Mouse (Mus musculus) regulatory T cell (primary cell): ENCODE results near the gene Ggps1.
"Not testable (repeated sequence)": the region's sequence is repeated elsewhere in the genome, so short reads cannot be mapped to it uniquely, and the experiment has no call there.

Experiments
- in situ Hi-C: fragments of 300-600 bp; cut with MboI, MseI; formaldehyde crosslinking; loops from one replicate; pipeline ENCODE4 v1.15.1; 2025; ENCODE audit warnings: high pct_unique_total_duplicates

Gene Ggps1

DNA sequence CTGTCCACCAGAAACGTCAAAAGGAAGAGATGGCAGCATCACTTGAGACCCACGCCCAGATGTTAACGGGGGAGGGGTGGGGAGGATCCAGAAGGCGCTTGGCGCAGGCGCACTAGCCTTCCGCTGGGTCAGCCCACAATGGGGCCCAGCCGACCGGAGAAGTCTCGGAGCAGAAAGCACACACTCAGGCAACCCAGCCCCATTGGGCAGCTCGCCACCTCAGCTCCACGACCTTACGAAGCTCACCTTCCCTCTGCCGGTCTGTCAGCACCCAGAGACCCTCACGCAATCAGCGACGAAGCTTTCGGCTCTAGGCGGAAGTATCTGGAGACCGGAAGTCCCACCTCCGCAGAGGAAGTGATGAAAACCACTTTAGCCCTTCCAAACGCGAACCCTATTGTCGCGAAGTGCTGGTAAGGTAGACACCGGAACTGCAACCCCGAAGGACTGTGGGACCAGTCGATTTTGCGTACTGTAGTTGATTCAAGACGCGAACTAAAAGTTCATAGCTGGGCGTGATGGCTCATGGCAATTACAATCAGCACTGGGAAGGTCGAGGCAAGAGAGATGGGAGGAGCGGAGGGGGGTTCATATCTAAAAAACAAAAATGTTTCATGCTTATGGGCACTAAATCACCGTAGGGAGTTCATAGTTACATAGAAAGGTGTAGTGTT lies 23.9 kb downstream of the Ggps1 start, which contains the start of gene Tbce:
Tbce (minus strand) TSS at position 347 of the 674 bp plus-strand sequence.
- in situ Hi-C loops = no loop called here

DNA sequence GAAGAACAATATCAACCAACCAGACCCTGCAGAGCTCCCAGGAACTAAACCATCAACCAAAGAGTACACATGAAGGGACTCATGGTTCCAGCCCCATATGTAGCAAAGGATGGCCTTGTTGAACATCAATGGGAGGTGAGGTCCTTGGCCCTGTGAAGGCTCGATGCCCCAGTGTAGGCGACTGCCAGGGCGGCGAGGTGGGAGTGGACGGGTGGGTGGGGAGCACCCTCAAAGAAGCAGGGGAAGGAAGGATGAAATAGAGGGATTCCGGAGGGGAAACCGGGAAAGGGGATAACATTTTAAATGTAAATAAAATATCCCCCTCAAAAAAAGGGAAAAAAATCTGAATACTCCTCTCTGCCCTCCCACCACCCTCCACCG lies 24.4 kb downstream of the Ggps1 start:
- in situ Hi-C loops = no loop called here

DNA sequence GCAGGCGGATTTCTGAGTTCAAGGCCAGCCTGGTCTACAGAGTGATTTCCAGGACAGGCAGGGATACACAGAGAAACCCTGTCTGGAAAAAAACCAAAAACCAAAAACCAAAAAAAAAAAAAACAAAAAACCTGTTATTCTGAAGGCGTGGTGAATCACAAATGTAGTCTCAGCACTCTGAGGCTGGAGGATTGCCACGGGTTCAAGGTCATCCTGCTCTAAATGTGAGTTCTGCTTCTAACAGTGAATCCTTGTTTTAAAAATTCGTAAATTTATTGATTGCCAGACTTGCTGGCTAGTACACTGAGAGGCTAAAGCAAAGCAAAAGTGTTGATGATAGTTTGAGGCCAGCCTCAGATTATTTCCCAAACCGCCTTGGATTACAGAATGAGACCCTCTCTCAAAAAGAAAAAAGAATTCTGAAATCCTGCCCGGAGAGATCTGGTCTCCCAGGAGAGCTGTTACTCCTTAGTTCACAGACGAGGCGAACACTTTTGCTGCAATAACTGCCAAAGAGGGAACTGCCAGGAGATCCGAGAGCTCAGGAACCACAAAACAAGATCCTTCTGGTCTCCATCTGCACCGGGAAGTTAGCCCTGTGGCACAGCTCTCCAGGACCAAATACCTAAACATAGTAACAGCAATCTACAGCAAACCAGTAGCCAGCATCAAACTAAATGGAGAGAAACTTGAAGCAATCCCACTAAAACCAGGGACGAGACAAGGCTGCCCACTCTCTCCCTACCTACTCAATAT lies 27.2 kb downstream of the Ggps1 start:
- in situ Hi-C loops = no loop called here

DNA sequence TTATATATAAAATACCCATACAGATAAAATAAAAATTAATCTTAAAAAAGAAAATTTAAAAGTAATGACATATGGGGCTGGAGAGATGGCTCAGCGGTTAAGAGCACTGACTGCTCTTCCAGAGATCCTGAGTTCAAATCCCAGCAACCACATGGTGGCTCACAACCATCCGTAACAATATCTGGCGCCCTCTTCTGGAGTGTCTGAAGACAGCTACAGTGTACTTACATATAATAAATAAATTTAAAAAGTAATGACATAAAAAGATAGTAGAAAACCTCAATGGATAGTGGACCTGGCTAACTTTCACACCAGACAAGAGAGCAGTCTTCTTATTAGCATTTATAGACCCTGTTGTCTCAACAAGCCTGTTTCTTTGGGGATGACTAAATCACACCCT lies 27.9 kb downstream of the Ggps1 start:
- in situ Hi-C loops = not testable (repeated sequence)

DNA sequence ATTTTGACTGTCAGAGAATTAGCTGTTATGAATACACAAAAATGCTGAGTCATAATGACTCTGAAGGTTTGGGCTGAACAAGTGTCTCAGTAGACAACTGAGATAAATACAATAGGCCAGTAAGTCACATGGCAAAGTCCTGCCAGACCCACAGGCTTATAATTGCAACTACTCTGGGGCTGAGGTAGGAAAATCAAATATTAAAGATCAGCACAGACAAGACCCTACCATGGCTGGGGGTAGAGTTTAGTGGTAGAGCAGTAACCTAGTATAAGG lies 29.3 kb downstream of the Ggps1 start:
- in situ Hi-C loops = no loop called here

DNA sequence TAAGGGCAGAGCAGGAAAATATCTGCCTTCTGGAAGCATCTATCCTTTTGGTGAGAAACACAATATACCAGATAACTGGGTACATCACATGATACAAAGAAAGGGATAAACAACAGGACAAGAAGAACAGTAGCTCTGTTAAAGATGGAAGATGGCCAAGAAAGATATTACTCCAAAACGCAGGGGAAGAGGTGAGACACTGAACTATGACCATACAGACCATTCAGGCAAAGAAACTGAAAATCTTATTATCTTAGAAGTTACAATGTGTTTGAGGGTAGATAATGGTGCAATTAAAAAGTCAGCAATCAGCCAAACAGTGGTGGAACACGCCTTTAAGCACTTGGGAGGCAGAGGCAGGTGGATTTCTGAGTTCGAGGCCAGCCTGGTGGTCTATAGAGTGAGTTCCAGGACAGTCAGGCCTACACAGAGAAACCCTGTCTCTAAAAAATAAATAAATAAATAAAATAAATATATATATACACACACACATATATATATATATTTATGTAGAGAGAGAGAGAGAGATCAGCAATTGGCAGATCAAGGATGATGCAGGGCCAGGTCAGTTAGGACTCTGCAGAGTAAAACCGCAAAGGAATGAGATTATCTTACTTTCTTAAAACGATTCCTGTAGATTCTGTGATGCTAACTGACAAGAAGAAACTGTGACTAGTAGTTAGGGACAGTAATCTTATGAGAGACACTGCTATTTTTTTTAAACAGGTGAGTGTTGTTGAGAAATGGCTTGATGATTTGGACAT lies 29.8 kb downstream of the Ggps1 start:
- in situ Hi-C loops = no loop called here

DNA sequence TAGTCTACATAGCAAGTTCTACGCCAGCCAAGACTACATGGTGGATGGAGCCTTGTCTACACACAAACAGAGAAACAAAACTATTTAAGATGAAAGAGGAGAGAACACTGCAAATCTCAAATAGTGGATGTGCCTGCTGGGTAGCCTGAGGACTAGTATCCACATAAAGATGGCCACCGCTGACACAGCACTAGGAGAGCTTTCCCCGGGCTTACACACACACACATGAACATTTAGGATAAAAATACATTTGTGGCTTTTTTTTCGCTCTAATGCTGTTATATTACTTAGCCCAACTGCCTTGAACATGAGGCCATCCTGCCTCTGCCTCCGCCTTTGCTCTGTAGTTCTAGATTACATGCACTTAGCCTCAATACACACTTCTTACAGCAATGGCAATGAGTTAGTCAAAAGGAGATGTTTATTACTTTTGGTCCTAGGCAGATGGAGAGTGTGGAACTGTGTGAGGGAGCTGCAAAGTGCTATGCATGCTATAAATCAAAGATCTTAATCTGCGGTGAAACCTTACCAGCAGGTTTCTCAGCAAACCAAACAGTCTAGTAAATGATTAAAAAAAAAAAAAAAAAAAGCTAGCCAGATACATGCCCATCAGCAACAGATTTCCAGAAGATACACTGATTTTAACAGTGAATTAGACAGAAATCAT lies 37.0 kb downstream of the Ggps1 start:
- in situ Hi-C loops = no loop called here

DNA sequence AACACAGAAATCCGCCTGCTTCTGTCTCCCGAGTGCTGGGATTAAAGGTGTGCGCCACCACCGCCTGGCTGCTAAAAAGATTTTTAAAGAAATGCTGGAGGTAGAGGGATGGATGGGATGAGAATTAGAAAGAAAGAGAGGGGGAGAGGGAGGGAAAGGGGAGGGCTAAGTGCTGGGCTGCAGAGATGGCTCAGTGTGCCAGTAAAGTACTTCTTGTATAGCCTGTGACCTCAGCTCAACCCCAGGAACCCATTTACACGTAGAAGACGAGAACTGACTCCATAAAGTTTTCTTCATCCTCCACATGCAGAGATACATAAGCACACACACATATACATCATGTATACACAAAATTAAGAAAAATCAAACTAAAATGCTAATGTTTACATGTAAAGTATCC lies 37.7 kb downstream of the Ggps1 start:
- in situ Hi-C loops = no loop called here

DNA sequence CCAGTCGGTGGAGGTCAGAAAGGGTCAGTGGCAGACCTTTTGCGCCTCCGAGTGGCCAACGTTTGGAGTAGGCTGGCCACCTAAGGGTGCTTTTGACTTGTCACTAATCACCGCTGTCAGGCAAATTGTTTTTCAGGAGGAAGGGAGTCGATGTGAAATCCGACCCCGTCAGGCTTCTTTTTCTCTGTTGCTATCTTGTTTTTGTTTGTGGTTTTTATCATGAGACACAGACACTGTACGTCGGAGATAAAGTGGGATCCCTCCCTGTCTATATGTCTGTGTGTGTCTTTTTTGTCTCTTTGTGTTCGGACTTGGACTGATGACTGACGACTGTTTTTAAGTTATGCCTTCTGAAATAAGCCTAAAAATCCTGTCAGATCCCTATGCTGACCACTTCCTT lies 41.9 kb downstream of the Ggps1 start:
- in situ Hi-C loops = not testable (repeated sequence)

DNA sequence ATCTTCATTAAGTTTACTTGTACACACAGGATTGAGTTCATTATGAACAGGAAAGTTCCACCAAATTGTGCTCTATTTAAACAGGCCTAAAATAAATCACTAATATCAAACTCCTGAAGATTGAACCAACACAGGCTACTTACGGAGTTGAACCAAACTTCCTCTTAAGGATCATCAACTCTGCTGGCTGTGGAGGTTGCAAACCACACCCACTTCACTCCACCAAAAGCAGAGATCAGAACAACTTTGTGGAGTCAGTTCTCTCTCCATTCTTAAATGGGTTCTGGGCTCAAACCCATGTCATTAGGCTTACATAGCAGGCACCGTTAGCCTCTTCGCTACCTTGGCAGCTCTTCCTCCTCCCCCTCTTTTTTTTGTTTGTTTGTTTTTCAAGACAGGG lies 44.4 kb downstream of the Ggps1 start:
- in situ Hi-C loops = no loop called here

DNA sequence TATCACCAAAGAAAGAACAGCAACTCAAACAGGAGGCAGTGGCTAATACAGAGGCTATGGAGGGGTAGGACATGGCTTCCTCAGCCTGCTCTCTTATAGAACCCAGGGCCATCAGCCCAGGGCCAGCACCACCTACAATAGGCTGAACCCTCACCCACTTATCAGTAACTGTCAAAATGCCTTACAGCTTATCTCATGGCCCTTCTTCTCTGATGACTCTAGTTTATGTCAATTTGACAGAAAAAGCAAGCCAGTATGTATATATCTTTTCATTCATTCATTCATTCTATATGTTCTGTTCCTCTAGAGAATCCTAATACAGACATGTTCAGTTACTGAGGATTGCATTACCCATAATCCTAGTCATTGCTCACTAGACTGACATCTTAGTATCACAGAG lies 45.0 kb downstream of the Ggps1 start:
- in situ Hi-C loops = no loop called here

DNA sequence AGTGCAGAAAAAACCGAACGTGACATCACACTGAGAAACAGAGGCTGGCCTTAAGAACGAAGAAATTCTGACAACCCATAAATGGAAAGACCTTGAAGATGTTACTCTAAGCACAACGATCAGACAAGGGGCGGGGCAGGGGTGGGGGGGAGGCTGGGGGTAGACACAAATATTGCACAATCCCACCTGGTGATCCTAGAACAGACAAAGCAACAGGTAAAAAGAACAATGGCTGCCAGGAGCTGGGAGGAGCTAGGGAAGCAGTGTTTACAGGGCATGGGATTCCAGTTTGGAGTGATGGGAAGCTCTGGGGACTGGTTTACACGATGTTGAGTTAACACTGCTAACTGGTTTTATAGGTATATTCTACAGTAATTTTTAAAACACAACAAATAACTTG lies 47.7 kb downstream of the Ggps1 start:
- in situ Hi-C loops = no loop called here

DNA sequence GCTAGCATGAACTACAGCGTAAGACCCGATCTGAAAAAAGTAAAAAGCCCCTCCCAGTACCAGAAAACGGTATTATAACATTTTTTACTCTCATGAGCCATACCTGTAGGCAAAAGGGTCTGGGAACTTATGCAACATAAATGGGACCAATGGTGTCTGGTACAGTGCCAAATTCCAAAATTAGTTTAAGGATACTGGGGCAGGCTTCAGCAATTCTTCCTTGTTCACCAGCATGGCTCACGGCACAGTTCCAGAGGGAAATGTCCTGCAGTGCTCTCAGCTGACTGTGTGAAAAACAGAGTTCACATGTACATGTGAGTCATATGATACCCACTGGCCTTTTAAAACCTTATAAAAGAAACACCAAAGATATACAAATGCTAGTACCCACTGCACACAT lies 48.7 kb downstream of the Ggps1 start:
- in situ Hi-C loops = no loop called here

DNA sequence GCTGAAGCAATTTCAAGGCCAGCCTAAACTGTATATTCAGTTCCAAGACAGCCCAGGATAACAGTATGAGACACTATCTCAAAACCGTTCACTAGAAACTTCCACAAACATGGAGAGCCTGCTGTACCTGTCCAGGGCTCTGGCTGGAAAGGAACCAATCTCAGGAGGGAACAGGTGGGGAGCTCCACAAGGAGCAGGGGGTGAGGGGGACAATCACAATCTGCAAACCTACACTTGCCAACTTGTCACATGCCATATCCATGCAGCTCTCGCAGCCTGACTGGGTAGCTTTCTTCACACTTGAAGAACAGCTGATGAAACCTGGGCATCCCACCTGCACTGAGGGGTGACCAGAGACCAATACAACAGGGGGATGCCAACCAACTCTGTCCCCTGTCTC lies 49.3 kb downstream of the Ggps1 start:
- in situ Hi-C loops = no loop called here

DNA sequence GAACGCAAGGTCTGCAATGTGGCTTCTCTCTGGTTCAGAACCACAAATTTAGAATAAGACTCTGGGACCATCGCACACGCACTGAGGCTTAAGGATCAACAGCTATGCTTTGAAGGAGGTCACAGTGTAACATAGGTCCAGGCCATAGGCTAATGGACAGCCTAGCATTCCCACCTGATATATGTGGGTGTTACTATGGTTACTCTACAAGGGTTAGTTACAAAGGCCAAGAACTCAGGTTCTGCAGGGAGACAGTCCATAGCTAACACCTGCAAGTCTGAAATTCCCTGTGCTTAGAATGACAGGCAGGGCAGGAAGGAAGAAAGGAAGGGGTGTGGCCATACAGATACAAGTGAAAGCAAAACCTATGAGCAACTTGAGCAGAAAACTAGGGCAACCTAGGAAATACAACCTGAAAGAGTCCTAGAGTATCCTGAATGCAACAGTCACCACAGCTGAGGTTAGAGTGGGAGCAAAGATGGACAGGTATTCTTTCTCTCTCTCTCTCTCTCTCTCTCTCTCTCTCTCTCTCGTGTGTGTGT lies 51.8 kb downstream of the Ggps1 start:
- in situ Hi-C loops = no loop called here

DNA sequence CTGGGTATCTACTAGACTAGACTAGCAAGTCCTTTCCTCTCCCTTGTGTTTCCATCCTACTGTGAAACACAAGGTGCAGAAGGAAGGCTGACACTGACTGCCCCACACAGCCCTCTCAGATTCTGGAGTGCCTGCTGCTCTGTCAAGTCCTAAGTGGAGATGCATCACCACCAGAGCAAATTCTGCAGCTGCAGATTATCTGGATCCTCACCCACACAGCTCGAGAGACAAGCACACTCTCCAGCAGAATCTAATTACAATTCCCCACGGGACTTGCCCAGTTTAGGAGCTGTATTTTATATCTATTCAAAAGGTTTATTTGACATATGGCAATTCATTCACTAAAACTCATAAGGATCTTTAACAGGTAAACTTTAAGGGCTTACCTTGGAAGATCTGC lies 57.2 kb downstream of the Ggps1 start:
- in situ Hi-C loops = no loop called here

DNA sequence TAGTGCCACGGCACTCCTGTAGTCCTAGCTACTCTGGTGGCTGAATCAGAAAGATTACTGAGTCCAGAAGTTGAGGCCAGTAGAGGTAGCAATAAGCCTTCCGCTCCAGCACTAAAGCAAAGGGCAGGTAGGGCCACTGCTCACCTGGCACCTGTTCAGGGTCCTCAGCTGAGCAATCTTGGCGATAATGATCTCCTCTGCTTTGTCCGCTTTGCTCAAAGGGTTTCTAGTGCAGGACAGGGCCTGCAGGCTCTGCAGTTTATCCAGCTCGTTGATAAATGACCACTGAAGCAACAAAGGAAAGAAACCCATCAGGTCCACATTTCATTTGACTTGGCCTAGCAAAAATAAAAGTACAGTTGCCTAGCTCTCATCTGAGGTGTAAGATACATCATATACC lies 58.3 kb downstream of the Ggps1 start:
- in situ Hi-C loops = no loop called here

DNA sequence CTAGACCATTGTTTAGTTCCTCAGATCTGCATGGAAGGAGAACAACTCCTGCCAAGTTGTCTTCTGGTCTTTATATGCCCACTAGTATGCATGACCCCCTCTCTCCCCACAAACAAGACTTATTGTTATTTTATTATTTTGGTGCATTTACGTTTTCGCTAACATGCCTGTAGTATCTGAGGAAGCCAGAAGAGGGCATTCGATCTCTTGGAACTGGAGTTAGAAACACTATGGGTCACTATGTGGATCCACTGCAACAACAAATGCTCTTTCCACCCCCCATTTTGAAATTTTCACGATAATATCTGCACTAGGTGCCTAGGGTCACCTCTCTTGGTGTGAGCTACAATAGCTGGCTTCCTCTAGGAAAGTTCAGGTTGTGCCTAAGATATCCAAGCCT lies 59.2 kb downstream of the Ggps1 start:
- in situ Hi-C loops = no loop called here

DNA sequence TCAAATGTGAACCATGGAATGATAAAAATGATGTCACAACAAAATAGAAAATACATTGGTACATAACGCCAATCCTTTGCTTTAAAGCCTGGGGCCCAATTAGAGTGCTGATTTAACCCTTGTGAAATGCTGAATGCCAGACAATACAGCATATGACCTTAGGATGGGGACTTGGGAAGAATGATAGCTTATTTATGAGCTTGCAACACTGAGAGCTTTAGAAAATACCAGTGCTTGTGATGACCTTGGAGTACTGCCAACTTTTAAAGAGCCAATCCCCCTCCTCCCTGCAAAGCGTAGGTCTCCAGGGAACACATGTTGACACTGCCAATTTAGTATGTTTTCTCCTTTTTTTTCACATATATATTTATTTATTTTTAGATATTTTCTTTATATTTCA lies 60.6 kb downstream of the Ggps1 start:
- in situ Hi-C loops = no loop called here
